Mouse (Mus musculus) kidney, adult 9 months (tissue): ENCODE data around the gene 4933400A11Rik.

Experiments used
- DNase-seq: peaks from one replicate; pipeline ENCODE4 v3.0.0; 2022

4933400A11Rik gene

DNA sequence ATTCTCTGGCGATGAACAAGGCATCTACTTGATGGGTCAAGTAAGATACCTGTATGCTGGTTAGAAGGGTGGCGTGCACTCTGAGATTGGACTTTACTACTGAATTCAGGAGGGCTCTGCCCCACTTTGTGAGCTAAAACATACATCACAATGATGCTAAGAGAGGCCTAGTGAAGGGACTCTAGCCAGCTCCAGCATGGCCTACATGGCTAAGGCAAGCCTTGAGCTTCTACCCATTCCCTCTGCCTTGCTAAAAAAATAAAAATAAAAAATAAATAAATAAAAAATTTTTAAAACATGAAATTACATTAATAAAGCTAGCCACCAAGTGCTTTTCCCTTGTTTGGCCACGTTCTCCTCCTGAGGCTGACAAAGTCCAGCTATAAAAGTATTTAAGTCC lies at the start of gene 4933400A11Rik:
Gene 4933400A11Rik (minus strand): TSS at position 101 of the 400 bp plus-strand sequence.
- DNase-seq: no peak

DNA sequence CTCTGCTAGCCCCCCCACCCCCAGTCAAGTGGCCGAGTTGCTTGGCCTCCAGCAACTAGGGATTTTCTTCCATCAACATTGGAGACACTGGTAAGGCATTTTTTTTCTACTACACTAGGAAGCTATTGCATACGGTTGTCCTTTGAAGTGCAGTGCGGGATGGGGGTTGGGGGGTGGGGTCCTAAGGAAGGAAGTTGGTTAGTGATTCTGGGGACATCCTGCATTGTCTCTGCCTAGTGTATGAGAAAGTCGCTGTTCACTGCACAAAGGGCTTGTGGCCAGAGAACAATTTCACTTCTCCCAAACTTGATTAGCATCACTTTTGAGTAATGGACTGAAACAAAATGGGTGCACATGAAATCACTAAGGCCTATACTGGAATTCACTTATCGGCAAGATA lies 48.7 kb upstream of the 4933400A11Rik start:
- DNase-seq: no peak

DNA sequence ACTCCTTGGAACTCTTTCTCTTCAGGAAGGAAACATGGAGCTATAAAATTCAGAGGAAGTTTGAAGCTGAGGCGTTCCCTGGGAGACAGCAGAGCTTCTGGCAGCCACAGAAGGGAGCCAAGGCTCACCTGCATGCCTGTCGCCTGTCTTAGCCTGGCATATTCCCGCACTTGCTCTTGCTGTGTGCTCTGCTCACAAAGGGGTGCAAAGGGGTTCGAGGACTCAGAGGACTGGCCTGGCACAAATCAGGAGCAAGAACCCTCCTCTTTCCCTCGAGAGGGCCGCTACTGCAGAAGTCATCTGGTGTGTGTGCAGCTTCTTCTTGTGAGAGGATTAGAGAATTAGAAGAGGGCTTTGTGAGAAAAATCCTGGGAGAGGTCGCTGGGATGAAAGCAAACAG lies 48.3 kb upstream of the 4933400A11Rik start:
- DNase-seq: no peak

GRCm38 (mm10) chrX:169826947-169827346 lies 47.5 kb upstream of the 4933400A11Rik start:
- no peak for DNase-seq

DNA sequence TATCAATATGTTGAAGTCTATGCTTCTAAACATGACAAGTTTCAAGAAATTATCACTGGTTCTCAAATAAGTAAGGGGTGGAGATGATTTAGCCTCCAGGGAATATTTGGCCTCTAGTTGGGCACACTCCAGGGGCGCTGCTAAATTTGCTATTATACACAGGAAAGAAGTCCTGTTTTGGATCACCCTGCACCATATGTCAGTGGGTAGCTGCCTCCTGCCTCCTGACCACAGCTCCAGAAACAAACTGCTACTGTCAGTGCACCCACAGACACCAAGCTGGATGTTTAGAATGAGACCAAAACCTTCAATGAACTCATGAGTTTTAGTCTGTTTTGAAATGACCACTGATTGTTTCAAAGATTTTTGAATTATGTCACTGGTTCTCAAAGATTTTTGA lies 34.2 kb upstream of the 4933400A11Rik start:
- DNase-seq: no peak

DNA sequence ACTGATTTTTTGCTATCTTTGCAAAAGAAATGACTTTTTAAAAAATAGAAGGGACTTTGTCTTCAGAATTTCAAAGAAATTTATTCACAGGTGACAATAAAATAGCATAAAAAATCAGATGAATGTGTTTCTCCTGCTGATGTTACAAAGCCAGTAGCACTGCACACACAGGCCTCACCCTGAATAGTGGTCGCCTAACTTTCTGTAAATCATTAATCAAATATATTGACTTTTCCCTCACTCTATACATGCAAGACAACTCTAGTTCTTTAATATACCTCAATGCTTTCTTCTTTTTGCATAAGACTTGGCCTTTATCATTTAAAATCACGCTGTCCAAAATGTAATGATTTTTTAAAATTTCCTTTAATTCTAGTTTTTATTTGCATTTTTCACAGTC lies 32.3 kb upstream of the 4933400A11Rik start:
- no peak for DNase-seq

- no peak for DNase-seq
Measured at GRCm38 (mm10) chrX:169811318-169811717, 31.9 kb upstream of the 4933400A11Rik start.

- DNase-seq: no peak
Measured at GRCm38 (mm10) chrX:169807744-169808143, 28.3 kb upstream of the 4933400A11Rik start.

DNA sequence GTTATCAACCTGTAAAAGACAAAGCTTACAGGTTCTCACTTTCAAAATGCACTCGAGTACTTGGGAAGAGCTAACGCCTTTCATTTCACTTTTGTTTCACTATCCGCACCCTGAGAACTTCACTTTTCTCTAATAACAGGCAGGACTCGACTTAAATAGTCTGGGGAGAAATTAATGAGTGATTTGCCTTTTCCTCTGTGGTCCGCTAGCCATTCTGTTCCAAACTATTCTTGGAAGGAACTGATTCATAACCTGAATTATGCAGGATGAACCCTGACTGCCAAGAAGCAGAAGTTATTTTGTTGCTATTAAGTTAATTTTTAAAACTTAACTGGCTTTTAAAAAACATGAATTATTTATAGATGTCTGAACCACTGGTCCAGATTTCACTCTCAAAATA lies 26.4 kb upstream of the 4933400A11Rik start:
- DNase-seq: peak; percentile 19

DNA sequence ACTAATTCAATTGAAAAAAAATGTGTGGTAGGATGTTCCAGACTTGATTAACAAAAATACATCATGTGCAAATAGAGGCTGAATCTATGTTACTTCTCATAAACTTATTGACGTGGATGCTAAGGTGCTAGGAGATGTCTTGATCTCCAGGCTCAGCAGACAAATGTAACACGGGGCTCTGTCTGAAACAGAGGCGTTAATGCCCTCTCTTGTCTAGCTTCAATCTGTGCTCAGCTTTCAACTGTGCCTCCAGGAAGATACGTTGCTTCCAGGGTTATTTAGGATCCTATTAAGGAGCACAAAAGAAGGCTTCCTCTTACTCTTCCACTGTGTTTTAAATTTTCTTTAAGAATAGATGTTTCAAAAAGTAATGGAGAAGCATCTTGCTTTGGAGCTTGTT lies 20.8 kb upstream of the 4933400A11Rik start:
- DNase-seq: no peak

GRCm38 (mm10) chrX:169798987-169799680 lies 19.7 kb upstream of the 4933400A11Rik start:
- DNase-seq: peak; percentile 39

GRCm38 (mm10) chrX:169797148-169797547 lies 17.7 kb upstream of the 4933400A11Rik start:
- DNase-seq: no peak

GRCm38 (mm10) chrX:169794831-169795311 lies 15.4 kb upstream of the 4933400A11Rik start:
- peak; percentile 42 for DNase-seq

- no peak for DNase-seq
Measured at GRCm38 (mm10) chrX:169794421-169794820, 15.0 kb upstream of the 4933400A11Rik start.

GRCm38 (mm10) chrX:169792879-169793278 lies 13.4 kb upstream of the 4933400A11Rik start:
- no peak for DNase-seq

- no peak for DNase-seq
Measured at GRCm38 (mm10) chrX:169789702-169790101, 10.3 kb upstream of the 4933400A11Rik start.

DNA sequence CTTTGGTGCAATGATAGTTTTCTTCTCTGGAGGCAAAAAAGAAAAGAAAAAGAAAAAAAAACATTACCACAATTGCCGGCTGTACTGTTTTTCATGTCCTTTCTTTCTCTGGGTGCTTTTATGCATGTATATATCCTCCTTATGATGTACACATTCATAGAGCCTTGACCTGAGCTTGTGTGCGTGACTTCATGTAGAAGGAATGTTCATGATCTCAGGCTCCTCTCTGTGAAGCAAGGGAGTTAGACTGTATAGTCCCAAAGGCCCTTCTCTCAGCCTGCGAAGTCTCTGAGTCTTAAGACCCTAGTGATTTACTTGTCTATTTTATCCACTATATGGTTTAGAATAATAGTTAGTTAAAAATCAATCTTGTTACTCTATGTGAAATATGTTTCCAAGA lies 21.4 kb downstream of the 4933400A11Rik start:
- no peak for DNase-seq

DNA sequence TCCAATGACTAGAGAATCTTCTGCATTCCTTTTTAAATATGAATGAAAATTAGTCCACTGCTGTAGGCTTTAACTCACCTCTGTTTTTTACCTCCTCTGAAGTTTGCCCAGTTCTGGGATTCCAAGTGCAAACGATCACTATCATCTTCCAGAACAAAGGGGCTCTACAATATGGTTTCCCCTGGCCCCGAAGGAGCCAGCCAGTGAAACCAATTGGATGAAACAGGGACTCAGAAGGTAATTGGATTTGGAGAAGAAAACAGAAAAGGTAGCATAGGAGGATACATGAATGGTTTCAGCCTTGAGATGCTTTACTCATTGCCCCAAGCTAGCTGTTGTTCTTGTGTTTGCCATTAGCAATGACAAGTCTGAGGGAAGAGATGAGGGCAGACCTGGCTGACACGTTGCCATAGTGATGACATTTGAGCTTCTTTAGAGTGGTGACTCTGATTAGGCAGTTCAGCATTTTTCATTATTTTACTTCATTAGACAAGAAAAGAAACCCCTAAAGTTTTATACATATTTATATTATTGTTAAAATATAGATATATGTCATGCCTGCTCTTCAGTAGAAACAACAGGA lies 44.0 kb downstream of the 4933400A11Rik start:
- DNase-seq: no peak
